Mouse (Mus musculus) subcutaneous adipose tissue, adult 2 months (tissue): Measurements from ENCODE around the gene Nck1. TPM values are rescaled to one million over a fixed set of nuclear protein-coding genes. Genes with fewer than 3 reads are reported as not detected.

Source experiments
- polyA plus RNA-seq: library from polyadenylated mRNA; depleted of rRNA; stranded (reverse); fragments of >200 nt; gene quantifications from 2 replicates; pipeline ENCODE4 v1.2.3, GENCODE M21; 2012; ENCODE audit warnings: low replicate concordance; rRNA removed

Gene Nck1
- 7.6 and 12.2 TPM in 2 replicates for polyA plus RNA-seq

GRCm38 (mm10) chr9:100545715-100546593 lies at the start of gene Nck1:
TSS of gene Nck1 (minus strand) at chr9:100546134.

GRCm38 (mm10) chr9:100570626-100571233 lies 24.8 kb upstream of the Nck1 start, which contains the start of gene Slc35g2:
TSS of gene Slc35g2 (minus strand) at chr9:100571090.

GRCm38 (mm10) chr9:100486431-100486830 lies 59.5 kb downstream of the Nck1 start, which contains the start of gene Il20rb:
TSS of gene Il20rb (minus strand) at chr9:100486788.

Other genes with a start within 250 kb of the Nck1 start
- 5.3 and 9.2 TPM in 2 replicates for gene Il20rb, start 59.3 kb downstream of the Nck1 start, polyA plus RNA-seq
- gene Slc35g2, start 25.0 kb upstream of the Nck1 start, polyA plus RNA-seq, result 1.1 and 1.3 TPM in 2 replicates
- gene Stag1, start 51.7 kb upstream of the Nck1 start, polyA plus RNA-seq, result 5.3 and 5.4 TPM in 2 replicates